Mouse (Mus musculus) effector memory CD4-positive, alpha-beta T cell, adult 5 months (primary cell): Measurements from ENCODE around the gene Gm4214. TPM values are rescaled to one million over a fixed set of nuclear protein-coding genes. Genes with fewer than 3 reads are reported as not detected.

ENCODE experiments used
- polyA plus RNA-seq: library from polyadenylated mRNA; unstranded; fragments of 100-300 nt; shearing (Covaris generic); gene quantifications from one replicate; pipeline ENCODE4 v1.2.1, GENCODE M21; 2017

The Gm4214 gene
- polyA plus RNA-seq, result not detected

DNA sequence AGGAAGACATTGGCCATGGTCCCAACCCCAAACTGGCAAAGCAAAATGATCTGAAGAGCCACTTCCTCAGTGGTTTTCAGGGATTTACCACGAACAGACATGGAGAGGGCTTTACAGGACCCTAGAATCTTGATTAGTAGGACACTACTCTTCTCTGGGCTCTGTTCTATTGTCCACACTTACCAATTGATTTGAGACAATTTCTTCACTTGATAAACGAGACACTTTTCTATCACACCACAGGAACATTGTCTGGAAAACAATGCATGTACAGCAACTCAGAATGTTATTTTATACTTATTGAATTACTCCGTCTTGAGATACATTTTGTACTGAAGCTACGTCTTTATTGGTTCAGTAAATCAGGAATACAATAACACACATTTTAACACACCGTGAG lies at the start of gene Gm4214:
Gm4214 (minus strand) TSS at position 101 of the 400 bp plus-strand sequence.

DNA sequence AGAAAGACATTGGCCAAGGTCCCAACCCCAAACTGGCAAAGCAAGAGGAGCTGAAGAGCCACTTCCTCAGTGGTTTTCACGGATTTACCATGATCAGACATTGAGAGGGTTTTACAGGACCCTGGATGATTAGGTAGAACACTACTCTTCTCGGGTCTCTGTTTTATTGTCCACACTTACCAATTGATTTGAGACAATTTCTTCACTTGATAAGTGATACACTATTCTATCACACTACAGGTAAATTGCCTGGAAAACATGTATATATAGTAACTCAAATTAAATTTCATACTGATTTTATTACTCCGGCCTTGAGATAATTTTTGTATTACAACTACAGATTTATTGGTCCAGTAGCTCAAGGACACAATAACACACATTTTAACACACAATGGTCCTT lies 35.4 kb upstream of the Gm4214 start, which contains the start of gene Gm4216:
Gm4216 (minus strand) TSS at position 101 of the 400 bp plus-strand sequence.

Other genes with a start within 250 kb of the Gm4214 start
- not detected for gene Vmn1r157, start 223.0 kb downstream of the Gm4214 start, polyA plus RNA-seq
- not detected for gene Vmn1r158, start 193.9 kb downstream of the Gm4214 start, polyA plus RNA-seq
- gene Vmn1r159, start 141.1 kb downstream of the Gm4214 start, polyA plus RNA-seq, result not detected
- not detected for gene Vmn1r160, start 113.4 kb downstream of the Gm4214 start, polyA plus RNA-seq
- not detected for gene Gm4216, start 35.2 kb upstream of the Gm4214 start, polyA plus RNA-seq
- not detected for gene Vmn1r163, start 70.9 kb upstream of the Gm4214 start, polyA plus RNA-seq
- gene Gm8720, start 82.8 kb upstream of the Gm4214 start, polyA plus RNA-seq, result not detected
- not detected for gene Gm10662, start 159.8 kb upstream of the Gm4214 start, polyA plus RNA-seq
- gene Vmn1r165, start 232.7 kb upstream of the Gm4214 start, polyA plus RNA-seq, result not detected